Mouse (Mus musculus) hindbrain, postnatal 0 days (tissue): ENCODE measurements around the gene Pkp3. TPM values are rescaled to one million over a fixed set of nuclear protein-coding genes. Genes with fewer than 3 reads are reported as not detected.

Experiments used
- ATAC-seq: fragments of 200-750 bp; cut with Nextera tagmentation; 2 replicates; pipeline ENCODE4 v1.8.0; 2017; ENCODE audit warnings: mild to moderate bottlenecking, moderate TSS enrichment, moderate library complexity
- DNase-seq: peaks from one replicate; pipeline ENCODE4 v3.0.0-alpha.2; 2015; ENCODE audit warnings: low spot score
- H3K27ac ChIP-seq: fragments of 300-500 bp; sonication (generic); 2 replicates; pipeline ENCODE4 v1.5.1; 2014; ENCODE audit warnings: mild to moderate bottlenecking
- H3K27me3 ChIP-seq: fragments of 300-500 bp; sonication (generic); 2 replicates; pipeline ENCODE4 v1.6.1; 2014; ENCODE audit warnings: low read length, mixed read lengths; ENCODE audit not compliant: insufficient read depth
- H3K36me3 ChIP-seq: fragments of 300-500 bp; sonication (generic); 2 replicates; pipeline ENCODE4 v1.6.1; 2014; ENCODE audit warnings: low read length, mixed read lengths; ENCODE audit not compliant: insufficient read depth
- H3K4me1 ChIP-seq: fragments of 300-500 bp; sonication (generic); 2 replicates; pipeline ENCODE4 v1.6.1; 2014; ENCODE audit warnings: antibody characterized with exemption, low read length, mixed read lengths; ENCODE audit not compliant: insufficient read depth
- H3K4me2 ChIP-seq: fragments of 300-500 bp; sonication (generic); 2 replicates; pipeline ENCODE4 v1.6.1; 2014; ENCODE audit warnings: low read depth, mild to moderate bottlenecking, low read length, moderate library complexity, mixed read lengths
- H3K4me3 ChIP-seq: fragments of 300-500 bp; sonication (generic); 2 replicates; pipeline ENCODE4 v1.5.1; 2014; ENCODE audit warnings: low read length
- H3K9ac ChIP-seq: fragments of 300-500 bp; sonication (generic); replicated peaks from 2 replicates; pipeline ENCODE4 v1.6.1; 2014; ENCODE audit warnings: mild to moderate bottlenecking, low read length, moderate library complexity, mixed read lengths
- H3K9me3 ChIP-seq: fragments of 300-500 bp; sonication (generic); 2 replicates; pipeline ENCODE4 v1.6.1; 2016; ENCODE audit warnings: low read length, mixed read lengths
- CTCF ChIP-seq: IDR thresholded peaks from 2 replicates; pipeline ENCODE4 v1.5.1; 2016; ENCODE audit warnings: antibody characterized with exemption, control low read depth, low read depth
- WGBS: fragments of 180-500 bp; shearing (Covaris S2); extraction: QIAGEN DNeasy Blood & Tissue Kit; methylation state at CpG from one replicate; pipeline ENCODE4 v1.1.7; 2014; 5-methylcytosine and 5-hydroxymethylcytosine counted together
- polyA plus RNA-seq: library from polyadenylated mRNA; unstranded; fragments of >200 nt; fragmentation: Nextera tagmentation; extraction: Ambion mirVana; gene quantifications from 2 replicates; pipeline ENCODE4 v1.2.1, GENCODE M21; 2015
- total RNA-seq: library from RNA; depleted of rRNA; stranded (reverse); fragments of >200 nt; gene quantifications from 2 replicates; pipeline ENCODE4 v1.2.3, GENCODE M21; 2014

Gene Pkp3
- total and polyA plus RNA-seq, 2 experiments from 2014 or later: 0.29 to 0.58 TPM

DNA sequence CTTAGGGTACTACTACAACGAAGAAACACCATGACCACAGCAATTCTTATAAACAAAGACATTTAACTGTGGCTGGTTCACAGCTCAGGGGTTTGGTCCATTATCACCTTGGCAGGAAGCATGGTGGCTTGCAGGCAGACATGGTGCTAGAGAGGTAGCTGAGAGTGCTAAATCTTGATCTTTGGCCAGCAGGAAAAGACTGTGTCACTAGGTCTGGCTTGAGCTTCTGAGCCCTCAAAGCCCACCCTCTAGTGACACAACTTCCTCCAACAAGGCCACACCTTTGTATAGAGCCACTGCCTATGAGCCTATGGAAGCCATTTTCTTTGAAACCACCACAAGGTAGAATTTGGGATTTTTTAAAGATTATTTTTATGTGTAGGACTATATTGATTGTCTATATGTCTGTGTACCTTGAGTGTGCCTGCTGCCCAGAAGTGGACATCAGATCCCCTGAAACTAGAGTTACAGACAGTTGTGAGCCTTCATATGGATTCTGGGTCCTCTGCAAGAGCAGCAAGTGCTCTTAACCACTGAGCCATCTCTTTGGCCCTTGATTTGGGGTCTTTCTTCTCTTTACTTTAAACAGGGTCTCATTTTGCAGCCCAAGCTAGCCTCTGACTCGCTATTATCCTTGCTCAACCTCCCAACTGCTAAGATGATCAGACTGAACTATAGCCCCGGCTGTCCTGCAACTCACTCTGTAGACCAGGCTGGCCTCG, 38.5 kb upstream of the Pkp3 start:
- no peak for TF ChIP-seq CTCF
- H3K27ac ChIP-seq: no peak overlapping the region
- ATAC-seq (no peak), DNase-seq (no peak)
- H3K36me3 ChIP-seq: no peaks in the 10 kb centered on the region
- no peak overlapping the region for H3K4me2 ChIP-seq
- H3K4me3 ChIP-seq: no peak overlapping the region
- H3K9me3 ChIP-seq: no peaks in the 10 kb centered on the region
- no peaks in the 10 kb centered on the region for H3K4me1 ChIP-seq
- WGBS: 91% methylated on average over 4 of the region's 4 CpGs
- H3K27me3 ChIP-seq: no peaks in the 10 kb centered on the region
- no peak overlapping the region for H3K9ac ChIP-seq

DNA sequence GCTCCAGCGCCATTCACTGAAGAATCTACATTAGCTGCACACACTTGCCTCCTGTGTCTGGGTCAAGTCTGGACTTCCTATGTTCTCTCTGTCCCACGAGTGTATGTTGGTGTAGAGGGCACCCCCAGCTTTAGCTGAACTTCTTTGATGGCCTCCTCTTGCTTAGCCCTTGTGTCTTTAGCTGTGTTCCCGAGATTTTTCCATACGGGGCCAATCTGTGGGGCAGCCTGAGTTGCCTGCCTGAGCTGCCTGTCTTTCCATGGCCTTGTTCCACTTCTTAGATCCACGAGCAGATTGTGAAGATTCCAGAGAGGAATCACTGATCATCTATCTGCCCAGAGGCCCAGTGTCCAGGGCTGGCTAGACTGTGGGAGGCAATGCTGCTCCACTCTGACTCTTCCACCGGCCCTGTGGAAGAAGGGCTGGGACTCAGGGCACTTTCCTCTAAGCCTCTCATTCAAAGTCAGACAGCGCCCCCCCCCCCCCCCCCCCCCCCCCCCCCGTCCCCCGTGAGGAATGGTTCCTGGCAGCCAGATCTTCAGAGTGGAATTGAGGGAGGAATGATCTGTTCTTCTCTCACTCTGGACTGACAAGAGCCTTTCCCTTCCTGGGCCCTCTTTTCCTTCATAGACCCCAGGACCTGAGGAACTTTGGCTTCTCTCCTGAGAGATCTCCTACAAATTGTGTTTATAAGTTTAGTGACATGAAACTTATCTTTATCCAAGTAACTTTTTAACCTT, 37.0 kb upstream of the Pkp3 start:
- no peak overlapping the region for H3K9ac ChIP-seq
- ATAC-seq (no peak), DNase-seq (no peak)
- 0 out of 2 replicates have a peak overlapping the region, but pooled peaks have one; percentile 7 for H3K4me2 ChIP-seq
- no peaks in the 10 kb centered on the region for H3K27me3 ChIP-seq
- no peaks in the 10 kb centered on the region for H3K9me3 ChIP-seq
- 41% methylated on average over 6 of the region's 9 CpGs for WGBS
- H3K4me3 ChIP-seq: no peak overlapping the region
- H3K27ac ChIP-seq: peak overlapping the region; percentile 77
- no peaks in the 10 kb centered on the region for H3K4me1 ChIP-seq
- no peaks in the 10 kb centered on the region for H3K36me3 ChIP-seq
- no peak for TF ChIP-seq CTCF

DNA sequence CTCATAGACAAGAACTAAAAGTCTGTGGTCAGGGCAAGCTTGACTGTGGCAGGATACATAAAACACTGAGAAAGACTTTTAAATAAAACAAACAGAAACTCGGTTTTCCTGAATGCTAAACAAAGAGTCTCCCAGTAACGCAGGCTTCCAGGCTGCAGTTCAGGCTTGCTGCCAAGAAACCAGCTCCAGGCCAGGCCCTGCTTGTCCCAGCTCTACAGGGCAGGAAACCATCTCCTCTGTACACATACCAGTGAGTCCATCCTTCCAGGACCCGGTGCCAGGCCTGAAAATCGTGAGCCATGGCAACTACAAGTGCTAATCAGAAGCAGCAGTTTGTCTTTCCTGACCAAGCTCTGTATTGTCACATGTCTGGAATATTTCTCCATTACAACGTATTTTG, 36.4 kb upstream of the Pkp3 start:
- Histone ChIP-seq H3K4me3 (no peak overlapping the region), H3K4me2 (no peak overlapping the region), H3K9me3 (no peaks in the 10 kb centered on the region), H3K27me3 (no peaks in the 10 kb centered on the region), H3K4me1 (no peaks in the 10 kb centered on the region), H3K9ac (no peak overlapping the region), H3K36me3 (no peaks in the 10 kb centered on the region), H3K27ac (peak overlapping the region; percentile 77)
- TF ChIP-seq CTCF: no peak
- DNase-seq: peak; percentile 78
- ATAC-seq: peak; percentile 89
- 18% methylated on average over 5 of the region's 5 CpGs for WGBS

DNA sequence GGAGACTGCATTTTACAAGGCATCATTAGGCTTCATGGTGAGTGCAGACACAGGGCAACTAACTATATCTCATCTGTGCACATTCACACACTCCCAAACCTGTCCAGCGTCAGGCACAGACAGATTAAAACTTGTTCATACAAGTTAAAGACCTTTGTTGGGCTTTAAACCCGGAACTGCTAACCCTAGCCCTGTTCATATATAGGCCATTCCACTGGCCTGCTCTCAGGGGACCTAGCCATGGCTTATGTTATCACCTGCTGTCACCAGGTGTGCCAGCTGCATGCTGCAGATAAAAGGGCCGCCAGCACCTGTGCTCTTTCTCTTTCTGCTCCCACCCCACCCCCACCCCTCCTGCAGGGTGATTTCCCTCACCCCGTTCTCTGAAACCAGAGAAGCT, 35.5 kb upstream of the Pkp3 start:
- ATAC-seq (no peak), DNase-seq (no peak)
- 61% methylated on average over 4 of the region's 4 CpGs for WGBS
- no peak overlapping the region for H3K9ac ChIP-seq
- no peaks in the 10 kb centered on the region for H3K36me3 ChIP-seq
- TF ChIP-seq CTCF: no peak
- H3K4me1 ChIP-seq: no peaks in the 10 kb centered on the region
- no peak overlapping the region for H3K27ac ChIP-seq
- H3K27me3 ChIP-seq: no peaks in the 10 kb centered on the region
- H3K4me2 ChIP-seq: no peak overlapping the region
- H3K9me3 ChIP-seq: no peaks in the 10 kb centered on the region
- H3K4me3 ChIP-seq: no peak overlapping the region

DNA sequence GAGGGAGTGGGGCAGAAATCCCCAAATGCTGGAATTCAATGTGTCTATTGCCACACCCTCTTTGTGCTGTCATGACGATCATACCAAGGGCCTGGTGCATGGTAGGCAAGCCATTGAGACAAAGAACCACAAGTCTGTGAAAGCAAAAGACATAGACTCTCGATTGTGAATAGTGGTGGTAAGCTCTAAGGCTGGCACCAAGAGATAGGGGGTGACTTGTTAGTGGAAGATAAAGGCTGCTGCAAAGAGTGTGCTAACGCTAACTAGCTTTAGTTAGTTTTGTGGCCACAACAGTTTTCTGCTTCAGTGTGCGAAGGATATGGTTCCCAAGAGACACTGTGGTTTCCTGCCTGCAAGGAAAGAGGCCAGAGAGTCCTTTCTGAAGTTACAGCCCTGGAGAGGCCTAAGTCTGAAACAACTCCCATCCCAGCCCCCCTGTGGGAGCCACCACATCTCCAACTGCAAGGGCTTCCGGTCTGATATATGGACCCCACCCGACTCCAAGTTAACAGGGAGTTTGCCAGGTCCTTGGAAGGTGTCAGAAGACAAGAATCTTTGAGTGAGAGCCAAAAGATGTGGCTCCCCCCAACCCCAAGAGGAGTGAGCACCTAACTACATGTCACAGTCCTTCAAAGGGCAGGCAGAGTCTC, 31.0 kb upstream of the Pkp3 start:
- peak overlapping the region; percentile 59 for H3K27ac ChIP-seq
- 68% methylated on average over 6 of the region's 6 CpGs for WGBS

DNA sequence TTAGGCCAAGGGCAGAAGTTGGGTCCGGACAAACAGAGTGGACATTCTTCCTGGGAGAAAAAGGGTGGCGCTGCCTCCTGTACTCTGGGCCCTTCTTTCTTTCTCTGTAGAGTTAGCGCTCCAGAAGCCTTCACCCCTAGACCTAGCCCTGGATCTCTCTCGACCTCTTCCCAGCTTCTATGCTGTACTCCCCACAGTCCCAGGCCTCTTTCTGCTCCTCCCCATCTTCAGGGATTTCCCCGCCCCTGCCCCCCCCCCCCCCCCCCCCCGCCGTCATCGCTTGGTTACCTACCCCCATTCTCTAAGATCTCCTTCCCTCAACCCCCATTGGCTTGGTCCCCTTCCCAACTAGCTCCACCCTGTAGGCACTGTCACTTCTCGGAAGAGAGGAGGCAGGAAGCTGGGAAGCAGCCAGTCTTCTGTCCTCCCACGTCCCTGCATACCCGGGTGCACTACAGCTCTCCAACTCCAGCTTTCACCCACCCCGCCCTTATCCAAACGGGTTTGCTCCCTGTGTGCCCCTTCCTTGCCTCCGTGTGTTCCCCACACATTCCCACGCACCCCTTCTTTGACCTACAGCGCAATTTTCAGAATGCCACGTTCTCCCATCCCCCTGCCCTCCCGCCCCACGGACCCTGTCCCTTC, 30.3 kb upstream of the Pkp3 start:
- Histone ChIP-seq H3K4me2 (peak overlapping the region; percentile 84), H3K27ac (peak overlapping the region; percentile 77), H3K36me3 (no peaks in the 10 kb centered on the region), H3K9me3 (no peaks in the 10 kb centered on the region), H3K4me3 (peak overlapping the region; percentile 39), H3K27me3 (no peaks in the 10 kb centered on the region), H3K4me1 (peaks cover 4% of the 10 kb centered on the region; the same call in 1 of the 2 replicates), H3K9ac (peak overlapping the region; percentile 28; the same call in 1 of the 2 replicates)
- TF ChIP-seq CTCF: no peak
- ATAC-seq (peak; percentile 92), DNase-seq (peak; percentile 78)
- WGBS: 6% methylated on average over 14 of the region's 19 CpGs

More for the DNA sequence above, 31.0 kb upstream of the Pkp3 start:
- no peaks in the 10 kb centered on the region for H3K9me3 ChIP-seq
- H3K9ac ChIP-seq: no peak overlapping the region
- H3K4me2 ChIP-seq: peak overlapping the region; percentile 84
- H3K27me3 ChIP-seq: no peaks in the 10 kb centered on the region
- no peak for TF ChIP-seq CTCF
- ATAC-seq: no peak
- no peak overlapping the region for H3K4me3 ChIP-seq
- H3K36me3 ChIP-seq: no peaks in the 10 kb centered on the region
- DNase-seq: no peak
- peaks cover 4% of the 10 kb centered on the region; the same call in 1 of the 2 replicates for H3K4me1 ChIP-seq
